Mouse (Mus musculus): ENCODE measurements around the gene Dact2. TPM values are rescaled to one million over a fixed set of nuclear protein-coding genes. Genes with fewer than 3 reads are reported as not detected.

Dact2 gene
- total RNA-seq (2015) (not detected in 2 replicates), total RNA-seq (2017) (not detected in 2 replicates)

DNA sequence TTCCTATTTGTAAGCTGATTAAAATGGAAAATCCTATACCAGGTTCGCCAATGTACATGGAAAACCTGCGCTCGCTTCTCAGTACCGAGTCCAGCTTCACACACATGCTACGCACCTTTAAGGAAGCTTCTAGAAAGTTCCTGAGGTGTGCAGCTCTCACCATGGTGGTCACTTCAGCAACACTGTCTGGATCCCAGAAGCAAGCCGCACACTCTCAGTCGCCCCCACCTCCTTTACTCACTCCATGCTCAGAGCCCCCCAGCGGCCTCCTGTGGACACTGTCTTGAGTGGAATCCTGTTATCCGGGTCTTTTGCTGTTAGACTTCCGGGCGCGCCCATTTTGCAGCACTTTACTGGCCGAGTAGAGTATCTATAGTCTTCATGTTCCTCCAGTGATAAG is at the start of gene Dact2:
Gene Dact2, minus strand, starts transcription at position 244 of the 400 bp plus-strand sequence.
- ATAC-seq (ENCODE audit: poor library complexity, severe bottlenecking): no peak

GRCm38 (mm10) chr17:14252456-14252855 is 48.4 kb upstream of the Dact2 start:
- ATAC-seq (ENCODE audit: poor library complexity, severe bottlenecking): no peak

- ATAC-seq (ENCODE audit: poor library complexity, severe bottlenecking): no peak
Measured at GRCm38 (mm10) chr17:14250401-14250800, 46.3 kb upstream of the Dact2 start.

DNA sequence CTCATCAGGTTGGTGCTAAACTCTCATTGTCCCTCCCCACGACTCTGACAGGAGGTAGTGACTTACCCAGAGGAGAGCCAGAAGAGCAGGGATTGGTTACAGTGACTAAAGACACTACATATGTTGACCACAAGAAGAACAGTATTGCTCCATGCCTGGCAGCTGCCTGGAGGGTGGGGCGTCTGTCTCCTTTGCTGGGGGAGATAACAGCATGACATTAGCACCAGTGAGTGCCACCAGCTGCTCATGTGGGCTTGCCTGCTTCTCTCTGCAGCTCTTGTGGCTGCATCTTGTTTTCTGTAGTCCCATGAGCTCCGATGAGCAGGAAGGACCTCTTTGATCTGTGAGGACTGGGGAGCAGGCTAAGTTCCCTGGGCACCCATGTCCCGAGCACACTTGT is 45.5 kb upstream of the Dact2 start:
- no peak for ATAC-seq (ENCODE audit: poor library complexity, severe bottlenecking)

- no peak for ATAC-seq (ENCODE audit: poor library complexity, severe bottlenecking)
Measured at GRCm38 (mm10) chr17:14247931-14248330, 43.8 kb upstream of the Dact2 start.

GRCm38 (mm10) chr17:14246266-14246665 is 42.2 kb upstream of the Dact2 start:
- ATAC-seq (ENCODE audit: poor library complexity, severe bottlenecking): no peak

DNA sequence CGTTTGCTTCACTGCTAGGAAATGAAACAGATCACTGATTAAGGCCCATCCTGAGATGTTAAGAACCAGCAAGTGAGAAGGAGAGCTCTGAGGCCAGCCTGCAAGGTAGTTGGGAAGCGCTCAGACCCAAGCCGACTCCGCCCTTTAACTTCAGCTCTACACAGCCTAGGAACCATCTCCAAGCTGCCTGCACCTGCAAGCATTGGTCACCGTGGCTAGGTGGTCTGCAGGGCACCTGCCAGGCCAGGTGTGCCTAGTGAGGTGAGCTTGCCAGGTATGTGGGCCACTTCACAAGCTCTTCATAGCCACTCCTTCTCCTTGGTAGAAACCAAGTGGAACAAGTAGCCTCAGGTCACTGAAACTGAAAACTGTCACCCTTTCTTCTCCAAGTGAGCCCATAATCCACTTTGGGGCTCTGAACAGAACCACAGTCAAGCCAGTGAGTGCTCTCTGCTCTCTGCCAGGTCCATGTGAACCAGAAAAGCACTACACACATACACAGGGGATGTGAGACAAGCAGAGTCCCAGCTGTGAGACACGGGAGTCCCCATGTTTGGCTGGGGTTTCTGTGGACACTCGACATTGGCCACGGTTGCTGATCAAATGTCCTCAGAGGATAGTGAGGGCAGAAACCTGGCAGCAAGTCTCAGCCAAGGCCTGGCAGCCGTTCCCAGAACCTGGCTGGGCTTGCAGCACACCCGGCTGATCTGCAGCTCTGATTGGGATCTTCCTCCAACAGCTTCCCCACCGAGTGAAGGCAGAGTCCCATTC is 40.3 kb upstream of the Dact2 start:
- no peak for ATAC-seq (ENCODE audit: poor library complexity, severe bottlenecking)

DNA sequence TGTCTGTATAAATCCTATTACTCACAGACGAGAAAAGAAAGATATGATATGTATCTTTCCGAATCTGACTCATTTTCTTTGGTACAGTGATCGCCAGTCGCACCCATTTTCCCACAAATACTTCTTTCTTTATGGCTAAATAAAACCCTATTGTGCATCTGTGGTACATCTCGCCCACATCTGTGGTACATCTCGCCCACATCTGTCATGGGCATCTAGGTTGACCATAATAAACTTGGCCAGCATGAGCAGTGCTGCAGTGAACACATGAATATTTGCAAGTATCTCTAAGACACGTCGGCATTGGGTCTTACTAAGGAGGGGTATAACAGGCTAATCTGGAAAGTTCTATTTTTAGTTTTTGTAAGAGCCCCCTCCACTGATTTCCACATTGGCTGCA is 38.5 kb upstream of the Dact2 start:
- no peak for ATAC-seq (ENCODE audit: poor library complexity, severe bottlenecking)

GRCm38 (mm10) chr17:14239960-14240359 is 35.9 kb upstream of the Dact2 start:
- no peak for ATAC-seq (ENCODE audit: poor library complexity, severe bottlenecking)

DNA sequence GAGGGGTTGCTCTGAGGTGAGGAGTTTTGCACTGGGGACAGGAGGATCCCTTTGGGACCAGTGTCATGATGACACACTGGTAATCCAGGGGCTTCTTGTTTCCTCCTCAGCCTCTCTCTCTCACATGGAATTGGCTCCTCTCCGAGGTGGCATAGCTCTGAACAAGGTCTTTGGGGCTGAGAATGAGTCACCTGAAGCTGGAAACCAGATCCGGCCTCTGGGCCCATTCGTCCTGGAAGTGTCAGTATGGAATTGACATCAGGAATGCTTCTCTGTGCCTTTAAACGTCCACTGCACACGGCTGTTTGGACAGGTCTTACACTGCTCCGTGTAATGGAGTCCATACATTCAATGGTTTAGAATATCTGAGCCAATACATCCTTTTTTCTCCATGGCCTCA is 33.0 kb upstream of the Dact2 start:
- no peak for ATAC-seq (ENCODE audit: poor library complexity, severe bottlenecking)

GRCm38 (mm10) chr17:14234774-14235389 is 30.8 kb upstream of the Dact2 start:
- no peak for ATAC-seq (ENCODE audit: poor library complexity, severe bottlenecking)

DNA sequence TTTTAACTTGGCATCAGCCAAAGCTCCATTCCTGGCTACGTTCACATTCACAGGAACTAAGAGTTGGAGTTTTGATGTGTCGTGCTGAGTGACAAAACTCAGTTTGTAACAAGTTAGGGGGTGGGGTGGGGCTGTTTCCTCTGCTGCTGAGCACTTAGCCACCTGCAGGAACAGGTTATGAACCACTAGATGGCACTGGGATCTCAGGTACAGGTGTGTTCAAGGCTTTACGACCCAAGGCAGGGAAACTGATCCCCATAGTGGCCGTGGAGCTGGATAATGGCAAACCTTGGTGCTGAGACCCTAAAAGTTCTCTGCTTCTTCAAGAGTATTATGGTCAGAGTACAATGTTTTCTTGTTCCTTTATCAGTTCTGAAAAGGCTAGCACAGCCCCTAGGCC is 29.6 kb upstream of the Dact2 start:
- no peak for ATAC-seq (ENCODE audit: poor library complexity, severe bottlenecking)

GRCm38 (mm10) chr17:14232629-14233028 is 28.5 kb upstream of the Dact2 start:
- no peak for ATAC-seq (ENCODE audit: poor library complexity, severe bottlenecking)

DNA sequence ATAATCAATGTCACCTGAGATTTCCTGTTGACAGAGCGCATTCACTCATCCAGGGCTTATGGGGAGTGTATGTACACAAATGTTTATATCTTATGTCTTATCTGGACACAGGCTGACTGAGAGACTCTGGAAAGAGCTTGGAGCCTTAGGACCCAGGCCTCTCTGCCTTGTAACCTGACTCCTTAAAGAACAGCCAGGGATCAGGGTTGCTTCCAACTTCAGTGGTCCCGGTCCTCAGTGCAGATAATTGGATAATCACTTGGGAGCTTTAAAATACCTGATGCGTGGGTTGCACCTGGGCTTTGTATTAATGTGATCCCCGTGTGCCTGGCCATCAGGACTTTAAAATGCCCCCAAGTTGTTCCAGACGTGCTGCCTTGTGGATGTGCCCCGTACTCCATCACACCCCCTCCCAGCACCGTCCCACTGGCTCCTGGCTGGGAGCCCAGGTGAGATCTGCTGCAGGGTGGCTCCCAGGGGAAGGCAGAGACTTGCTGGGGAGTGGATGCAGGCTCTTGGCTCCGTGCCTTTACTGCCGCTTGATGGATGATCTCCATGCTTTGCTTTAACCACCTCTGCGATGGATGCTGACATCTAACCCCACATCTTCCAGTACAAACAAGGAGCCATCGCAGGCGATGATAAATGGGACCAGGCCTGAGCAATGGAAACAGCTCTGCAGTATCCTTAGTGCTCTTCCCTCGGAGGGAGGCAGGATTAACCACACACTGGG is 26.8 kb upstream of the Dact2 start:
- ATAC-seq (ENCODE audit: poor library complexity, severe bottlenecking): no peak

GRCm38 (mm10) chr17:14228381-14228780 is 24.3 kb upstream of the Dact2 start:
- ATAC-seq (ENCODE audit: poor library complexity, severe bottlenecking): no peak

GRCm38 (mm10) chr17:14227601-14228000 is 23.5 kb upstream of the Dact2 start:
- no peak for ATAC-seq (ENCODE audit: poor library complexity, severe bottlenecking)

DNA sequence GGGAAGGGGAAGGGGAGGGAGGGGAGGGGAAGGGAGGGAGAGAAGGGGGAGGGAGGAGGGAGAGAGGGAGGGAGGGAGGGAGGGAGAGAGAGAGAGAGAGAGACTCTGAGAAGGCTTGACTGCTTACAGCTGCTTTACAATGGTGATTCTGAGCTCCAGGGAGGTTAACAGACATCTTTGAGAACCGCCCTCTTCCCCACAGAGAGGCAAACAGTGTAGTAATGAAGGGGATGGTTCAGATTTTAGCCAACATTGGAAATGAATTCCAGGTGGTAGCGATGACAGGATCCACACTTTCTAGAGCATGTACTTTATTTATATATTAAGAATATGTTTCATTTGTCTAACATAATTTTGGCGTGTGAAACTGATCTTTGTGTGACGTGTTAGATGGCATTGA is 22.7 kb upstream of the Dact2 start:
- ATAC-seq (ENCODE audit: poor library complexity, severe bottlenecking): no peak

DNA sequence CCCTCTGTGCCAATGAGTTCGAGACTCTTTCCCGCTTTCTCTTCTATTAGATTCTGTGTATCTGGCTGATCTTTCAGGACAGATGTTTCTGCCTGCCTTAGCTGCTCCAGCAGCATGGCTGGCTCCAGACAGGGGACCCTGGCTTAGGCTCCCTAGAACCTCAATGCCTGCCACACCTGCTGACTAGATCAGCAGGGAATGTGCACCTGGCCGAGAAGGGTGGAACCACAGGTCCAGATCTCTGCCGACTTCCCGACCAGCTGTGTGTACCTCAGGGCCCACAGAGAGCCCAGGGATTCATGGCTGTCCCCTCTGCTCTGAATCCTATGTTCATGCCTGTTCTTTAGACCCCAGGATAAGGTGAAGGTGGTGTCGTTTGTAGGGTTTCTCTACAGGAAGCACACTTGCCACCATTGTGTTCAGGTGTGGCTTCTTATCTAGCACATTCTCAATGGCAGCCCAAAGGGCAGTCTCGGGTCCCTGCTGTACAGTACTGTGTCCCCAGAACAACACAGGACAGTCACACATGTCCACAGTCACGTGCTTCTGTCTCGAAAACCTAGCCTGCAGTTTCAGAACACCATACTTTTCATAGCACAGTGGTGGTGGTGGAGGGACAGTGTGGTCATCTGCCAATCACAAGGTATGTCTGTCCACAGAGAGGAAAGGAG is 22.0 kb upstream of the Dact2 start:
- no peak for ATAC-seq (ENCODE audit: poor library complexity, severe bottlenecking)

- ATAC-seq (ENCODE audit: poor library complexity, severe bottlenecking): no peak
Measured at GRCm38 (mm10) chr17:14221893-14222615, 17.9 kb upstream of the Dact2 start.

DNA sequence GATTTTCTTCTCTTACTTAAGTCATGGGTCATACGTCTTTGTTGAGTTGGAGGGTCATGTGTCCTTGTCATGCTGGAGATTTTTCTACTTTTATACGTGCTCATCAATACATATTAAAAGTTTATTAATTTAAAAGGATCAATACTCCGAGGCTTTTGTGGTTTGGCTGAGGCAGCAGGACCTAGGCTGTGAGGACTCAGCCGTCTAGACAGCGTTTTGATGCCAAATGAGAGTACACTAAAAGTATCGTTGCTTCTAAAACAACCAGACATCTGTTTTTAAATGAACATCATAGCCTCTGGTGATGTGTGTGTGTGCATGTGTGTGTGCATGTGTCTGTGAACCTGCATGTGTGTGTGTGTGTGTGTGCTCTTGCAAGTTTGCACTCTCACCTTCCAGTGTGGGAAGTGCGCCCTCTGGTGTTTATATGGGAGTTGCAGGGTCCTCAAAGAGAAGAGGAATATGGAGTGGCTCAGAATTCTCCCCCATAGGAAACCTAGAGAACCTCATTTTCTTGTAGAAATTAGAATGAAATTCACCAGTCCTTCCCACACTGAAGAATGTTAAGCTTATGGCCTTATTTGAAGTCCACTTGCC is 16.6 kb upstream of the Dact2 start:
- ATAC-seq (ENCODE audit: poor library complexity, severe bottlenecking): no peak

Data from megakaryocyte, adult 5-6 weeks (primary cell).